Mouse (Mus musculus): ENCODE data around the gene Mzf1. TPM values are rescaled to one million over a fixed set of nuclear protein-coding genes. Genes with fewer than 3 reads are reported as not detected.

The Mzf1 gene
- polyA plus RNA-seq, 1 experiment from 2014 or later: 3.8 TPM

DNA sequence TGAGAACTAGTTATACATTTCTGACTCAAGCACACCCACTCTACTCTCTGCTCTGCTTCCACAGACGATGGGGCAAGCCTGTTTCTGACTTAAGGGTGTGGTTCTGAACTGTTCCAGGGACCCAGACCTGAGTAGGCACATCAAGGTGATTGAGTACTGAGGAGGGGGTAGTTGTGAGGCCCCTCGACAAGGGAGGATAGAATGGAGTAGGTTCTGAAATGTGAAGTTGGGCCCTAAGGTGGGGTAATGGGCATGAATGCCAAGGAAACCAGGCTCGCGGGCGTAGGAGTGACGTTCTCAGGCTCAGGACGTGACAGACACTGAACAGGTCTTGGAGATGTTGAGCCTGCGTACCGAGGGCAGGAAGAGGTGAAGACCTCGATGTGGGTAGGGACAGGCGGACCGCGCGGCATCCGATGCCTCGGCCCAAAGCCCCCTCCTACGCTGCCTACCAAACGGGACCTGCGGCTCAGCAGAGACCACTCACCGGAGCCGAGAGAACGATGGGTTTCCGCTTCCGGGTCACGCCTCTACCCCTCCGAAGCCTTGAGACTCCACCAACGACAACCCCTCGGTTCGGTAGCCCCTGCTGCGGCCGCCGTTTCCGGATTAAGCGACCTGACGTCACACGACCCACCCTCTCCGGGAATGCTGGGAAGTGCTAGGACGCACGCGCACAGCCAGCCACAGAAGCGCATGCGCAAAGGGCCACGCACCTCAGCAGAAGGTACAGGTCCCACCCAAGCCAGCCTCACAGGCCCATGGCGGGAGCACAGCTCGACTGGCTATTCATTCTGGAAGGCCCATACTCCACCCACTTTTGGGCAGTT is 20.2 kb downstream of the Mzf1 start, which contains the start of gene Chmp2a:
Gene Chmp2a (minus strand): TSS at position 660 of the 830 bp plus-strand sequence.
- ATAC-seq (ENCODE audit: insufficient number of reproducible peaks, insufficient read depth, low FRiP score, low TSS enrichment, low read depth): peak; percentile 57
- peaks cover 35% of the 10 kb centered on the region for H3K4me1 ChIP-seq (replicated peaks)

DNA sequence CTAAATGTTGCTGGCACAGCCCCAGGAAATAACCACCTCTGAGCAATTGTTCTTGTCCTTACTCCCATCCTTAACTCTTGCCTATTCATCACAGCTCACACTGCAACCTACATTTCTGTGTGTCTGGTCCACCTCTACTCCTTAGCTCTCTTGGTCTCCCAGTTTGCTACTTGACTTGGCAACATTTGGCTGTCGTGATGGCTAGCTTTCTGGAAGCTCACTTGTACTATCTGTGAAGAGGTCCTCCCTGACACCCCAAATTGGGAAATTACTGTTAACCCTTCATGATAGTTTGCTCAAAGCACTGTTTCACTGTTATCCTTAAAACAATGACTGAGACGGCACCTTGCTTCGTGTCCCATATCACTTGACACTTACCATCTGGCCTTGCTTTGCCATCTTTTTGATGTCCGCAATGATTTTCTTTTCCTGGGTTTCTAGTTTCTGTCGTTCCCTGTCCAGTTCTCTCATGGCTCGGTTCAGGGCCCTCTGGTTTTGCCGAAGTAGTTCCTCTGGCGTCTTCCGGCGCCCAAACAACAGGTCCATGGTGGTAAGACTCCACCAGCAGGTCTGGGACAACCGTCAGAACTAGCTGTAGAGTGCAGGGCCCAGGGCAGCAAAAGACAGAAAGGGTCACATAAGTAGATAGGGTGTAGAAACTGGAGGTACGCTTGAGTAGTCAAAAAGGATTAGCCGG is 21.0 kb downstream of the Mzf1 start:
- Histone ChIP-seq H3K27ac (peak overlapping the region; percentile 89), H3K9ac (replicated peaks) (peak overlapping the region; percentile 71), H3K9me3 (no peaks in the 10 kb centered on the region), H3K4me2 (peak overlapping the region; percentile 84), H3K36me3 (peaks cover 64% of the 10 kb centered on the region), H3K4me1 (replicated peaks) (peaks cover 30% of the 10 kb centered on the region), H3K27me3 (no peaks in the 10 kb centered on the region), H3K4me3 (replicated peaks) (peak overlapping the region; percentile 53)
- no peak for ATAC-seq (ENCODE audit: insufficient number of reproducible peaks, insufficient read depth, low FRiP score, low TSS enrichment, low read depth)
- 46% methylated on average over 13 of the region's 13 CpGs for WGBS

More for the DNA sequence above, 20.2 kb downstream of the Mzf1 start, which contains the start of gene Chmp2a:
- peak within 1 kb of the TSS; percentile 89 for H3K27ac ChIP-seq
- H3K9ac ChIP-seq (replicated peaks): peak within 1 kb of the TSS; percentile 71
- peak within 1 kb of the TSS; percentile 53 for H3K4me3 ChIP-seq (replicated peaks)
- WGBS: under 1% methylated on average over 45 of the region's 45 CpGs
- peaks cover 56% of the 10 kb centered on the region for H3K36me3 ChIP-seq
- H3K9me3 ChIP-seq: no peaks in the 10 kb centered on the region
- no peaks in the 10 kb centered on the region for H3K27me3 ChIP-seq
- H3K4me2 ChIP-seq: peak within 1 kb of the TSS; percentile 84

DNA sequence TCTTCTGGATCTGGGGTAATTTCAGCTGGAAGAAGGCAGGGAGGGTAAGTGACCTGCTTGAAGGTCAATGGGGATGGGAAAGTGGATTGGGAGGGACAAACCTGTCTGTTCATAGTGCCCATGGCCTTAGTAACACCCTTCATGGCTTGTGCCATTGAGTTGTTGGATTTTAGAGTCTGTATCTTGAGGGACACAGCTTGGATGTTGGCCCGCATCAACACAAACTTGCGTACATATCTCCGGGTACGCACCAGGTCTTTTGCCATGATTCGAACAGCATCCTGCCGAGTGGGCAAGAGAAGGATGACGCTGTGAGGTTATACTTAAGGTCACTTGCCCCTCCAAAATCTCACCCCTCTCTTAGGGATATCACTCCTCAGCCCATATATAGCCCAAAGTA is 22.0 kb downstream of the Mzf1 start:
- Histone ChIP-seq H3K9me3 (no peaks in the 10 kb centered on the region), H3K9ac (replicated peaks) (no peak overlapping the region), H3K4me3 (replicated peaks) (no peak overlapping the region), H3K4me1 (replicated peaks) (peaks cover 29% of the 10 kb centered on the region), H3K36me3 (peaks cover 75% of the 10 kb centered on the region), H3K4me2 (no peak overlapping the region), H3K27ac (no peak overlapping the region), H3K27me3 (no peaks in the 10 kb centered on the region)
- ATAC-seq (ENCODE audit: insufficient number of reproducible peaks, insufficient read depth, low FRiP score, low TSS enrichment, low read depth): no peak
- WGBS: 93% methylated on average over 7 of the region's 7 CpGs

DNA sequence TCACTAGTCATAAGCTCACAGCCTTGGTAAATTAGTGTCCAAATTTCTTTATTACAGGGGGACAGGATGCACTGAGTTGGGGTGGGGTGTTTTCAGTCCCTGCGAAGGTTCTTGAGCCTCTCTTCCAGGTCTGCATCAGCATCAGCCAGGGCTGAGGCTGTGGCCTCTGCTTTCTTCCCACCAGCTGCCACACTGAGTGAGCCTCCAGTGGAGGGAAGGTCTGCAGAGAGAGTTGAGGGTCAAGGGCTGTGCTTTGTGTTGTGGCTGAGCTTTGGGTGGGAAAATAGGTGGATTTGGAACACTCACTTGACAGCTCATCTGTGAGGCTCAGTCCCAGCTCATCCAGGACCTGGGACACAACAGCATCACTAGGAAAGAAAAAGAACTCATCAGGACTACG is 22.6 kb downstream of the Mzf1 start:
- H3K27ac ChIP-seq: 0 out of 2 replicates have a peak overlapping the region, but pooled peaks have one; percentile 12
- H3K4me3 ChIP-seq (replicated peaks): no peak overlapping the region
- H3K9ac ChIP-seq (replicated peaks): no peak overlapping the region
- no peak for ATAC-seq (ENCODE audit: insufficient number of reproducible peaks, insufficient read depth, low FRiP score, low TSS enrichment, low read depth)
- H3K4me1 ChIP-seq (replicated peaks): peaks cover 31% of the 10 kb centered on the region
- peaks cover 80% of the 10 kb centered on the region for H3K36me3 ChIP-seq
- WGBS: 89% methylated on average over 2 of the region's 2 CpGs
- no peaks in the 10 kb centered on the region for H3K9me3 ChIP-seq
- H3K27me3 ChIP-seq: no peaks in the 10 kb centered on the region
- no peak overlapping the region for H3K4me2 ChIP-seq

DNA sequence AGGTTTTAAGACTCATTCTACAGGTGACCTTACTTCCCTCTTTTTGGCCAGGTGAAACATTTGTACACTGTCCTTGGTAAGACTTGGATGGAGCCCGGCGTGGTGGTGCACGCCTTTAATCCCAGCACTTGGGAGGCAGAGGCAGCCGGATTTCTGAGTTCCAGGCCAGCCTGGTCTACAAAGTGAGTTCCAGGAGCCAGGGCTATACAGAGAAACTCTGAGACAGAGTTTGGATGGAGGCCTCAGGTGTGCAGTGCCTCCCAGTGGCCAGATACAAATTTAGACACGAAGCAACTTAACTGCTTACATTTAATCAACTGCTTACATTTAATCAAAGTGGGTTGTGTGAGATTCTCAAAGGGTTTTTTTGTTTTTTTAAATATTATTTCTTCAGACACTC is 23.5 kb downstream of the Mzf1 start:
- no peak overlapping the region for H3K27ac ChIP-seq
- H3K9ac ChIP-seq (replicated peaks): no peak overlapping the region
- H3K9me3 ChIP-seq: no peaks in the 10 kb centered on the region
- no peak for ATAC-seq (ENCODE audit: insufficient number of reproducible peaks, insufficient read depth, low FRiP score, low TSS enrichment, low read depth)
- H3K27me3 ChIP-seq: no peaks in the 10 kb centered on the region
- no peak overlapping the region for H3K4me3 ChIP-seq (replicated peaks)
- peaks cover 86% of the 10 kb centered on the region for H3K36me3 ChIP-seq
- H3K4me2 ChIP-seq: no peak overlapping the region
- WGBS: 76% methylated on average over 5 of the region's 5 CpGs
- H3K4me1 ChIP-seq (replicated peaks): peaks cover 32% of the 10 kb centered on the region

DNA sequence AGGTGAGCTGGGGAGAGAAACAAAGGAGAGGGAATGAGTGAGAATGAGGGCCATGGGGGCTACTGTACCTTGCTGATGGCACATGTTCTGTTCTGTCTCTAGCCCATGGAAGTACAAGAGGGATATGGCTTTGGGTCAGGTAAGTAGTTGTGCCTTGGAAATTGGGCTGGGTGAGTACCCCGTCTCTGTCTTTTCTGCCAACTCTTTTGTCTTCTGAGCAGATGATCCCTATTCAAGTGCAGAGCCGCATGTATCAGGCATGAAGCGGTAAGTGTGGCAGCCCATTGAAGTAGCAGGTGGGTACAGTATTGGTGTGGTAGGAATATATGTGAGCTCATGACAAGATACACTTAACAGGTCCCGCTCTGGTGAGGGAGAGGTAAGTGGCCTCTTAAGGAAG is 25.6 kb downstream of the Mzf1 start:
- 94% methylated on average over 4 of the region's 4 CpGs for WGBS
- H3K4me3 ChIP-seq (replicated peaks): no peak overlapping the region
- no peak overlapping the region for H3K9ac ChIP-seq (replicated peaks)
- no peak overlapping the region for H3K4me2 ChIP-seq
- H3K4me1 ChIP-seq (replicated peaks): peaks cover 27% of the 10 kb centered on the region
- no peak for ATAC-seq (ENCODE audit: insufficient number of reproducible peaks, insufficient read depth, low FRiP score, low TSS enrichment, low read depth)
- H3K27ac ChIP-seq: no peak overlapping the region
- no peaks in the 10 kb centered on the region for H3K27me3 ChIP-seq
- H3K9me3 ChIP-seq: no peaks in the 10 kb centered on the region
- H3K36me3 ChIP-seq: peaks cover 84% of the 10 kb centered on the region

DNA sequence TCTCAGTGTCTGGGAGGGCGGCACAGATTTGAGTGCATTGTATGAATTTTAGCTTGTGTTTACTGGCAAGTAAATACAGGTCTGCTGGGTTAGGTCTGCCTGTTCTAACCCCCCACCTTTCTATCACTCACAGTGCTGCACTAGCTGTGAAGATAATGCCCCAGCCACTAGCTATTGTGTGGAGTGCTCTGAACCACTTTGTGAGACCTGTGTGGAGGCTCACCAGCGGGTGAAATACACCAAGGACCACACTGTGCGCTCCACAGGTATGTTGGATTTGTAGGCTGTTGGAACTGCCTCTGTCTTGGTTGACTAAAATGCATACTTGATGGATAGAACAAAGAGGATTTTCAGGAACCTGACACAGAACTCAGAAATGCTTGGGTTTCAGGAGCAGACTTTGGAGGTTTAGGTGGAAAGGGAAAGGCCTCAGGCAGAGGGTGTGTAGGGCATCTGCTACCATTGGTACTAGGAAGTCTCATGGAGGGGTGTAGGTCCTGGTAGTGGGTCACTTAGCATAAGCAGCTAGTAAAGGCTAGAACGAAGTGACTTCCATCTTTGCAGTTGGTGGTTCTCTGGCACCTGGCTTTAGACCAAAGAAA is 29.0 kb downstream of the Mzf1 start:
- peaks cover 54% of the 10 kb centered on the region for H3K36me3 ChIP-seq
- no peaks in the 10 kb centered on the region for H3K9me3 ChIP-seq
- H3K4me3 ChIP-seq (replicated peaks): peak overlapping the region; percentile 96
- H3K4me1 ChIP-seq (replicated peaks): peaks cover 25% of the 10 kb centered on the region
- H3K27me3 ChIP-seq: no peaks in the 10 kb centered on the region
- no peak for ATAC-seq (ENCODE audit: insufficient number of reproducible peaks, insufficient read depth, low FRiP score, low TSS enrichment, low read depth)
- peak overlapping the region; percentile 100 for H3K27ac ChIP-seq
- peak overlapping the region; percentile 99 for H3K9ac ChIP-seq (replicated peaks)
- peak overlapping the region; percentile 100 for H3K4me2 ChIP-seq
- 29% methylated on average over 4 of the region's 4 CpGs for WGBS

DNA sequence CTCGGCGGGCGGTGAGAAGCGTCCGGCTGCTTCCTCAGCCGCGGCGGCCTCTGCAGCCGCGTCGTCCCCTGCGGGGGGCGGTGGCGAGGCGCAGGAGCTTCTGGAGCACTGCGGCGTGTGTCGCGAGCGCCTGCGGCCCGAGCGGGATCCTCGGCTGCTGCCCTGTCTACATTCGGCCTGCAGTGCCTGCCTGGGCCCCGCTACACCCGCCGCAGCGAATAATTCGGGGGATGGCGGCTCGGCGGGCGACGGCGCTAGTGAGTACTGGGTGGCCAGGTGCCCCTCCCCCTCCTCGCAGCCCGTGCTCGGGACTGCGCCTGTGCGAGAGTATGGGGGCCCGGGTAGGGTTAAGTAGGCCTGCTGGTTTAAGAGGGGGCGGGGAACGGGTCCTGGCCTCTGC is 29.8 kb downstream of the Mzf1 start:
- peak overlapping the region; percentile 96 for H3K4me3 ChIP-seq (replicated peaks)
- peak overlapping the region; percentile 100 for H3K4me2 ChIP-seq
- H3K9me3 ChIP-seq: no peaks in the 10 kb centered on the region
- H3K9ac ChIP-seq (replicated peaks): peak overlapping the region; percentile 99
- peaks cover 46% of the 10 kb centered on the region for H3K36me3 ChIP-seq
- ATAC-seq (ENCODE audit: insufficient number of reproducible peaks, insufficient read depth, low FRiP score, low TSS enrichment, low read depth): peak; percentile 44
- H3K27ac ChIP-seq: peak overlapping the region; percentile 100
- 1% methylated on average over 44 of the region's 44 CpGs for WGBS
- H3K27me3 ChIP-seq: no peaks in the 10 kb centered on the region
- peaks cover 25% of the 10 kb centered on the region for H3K4me1 ChIP-seq (replicated peaks)

DNA sequence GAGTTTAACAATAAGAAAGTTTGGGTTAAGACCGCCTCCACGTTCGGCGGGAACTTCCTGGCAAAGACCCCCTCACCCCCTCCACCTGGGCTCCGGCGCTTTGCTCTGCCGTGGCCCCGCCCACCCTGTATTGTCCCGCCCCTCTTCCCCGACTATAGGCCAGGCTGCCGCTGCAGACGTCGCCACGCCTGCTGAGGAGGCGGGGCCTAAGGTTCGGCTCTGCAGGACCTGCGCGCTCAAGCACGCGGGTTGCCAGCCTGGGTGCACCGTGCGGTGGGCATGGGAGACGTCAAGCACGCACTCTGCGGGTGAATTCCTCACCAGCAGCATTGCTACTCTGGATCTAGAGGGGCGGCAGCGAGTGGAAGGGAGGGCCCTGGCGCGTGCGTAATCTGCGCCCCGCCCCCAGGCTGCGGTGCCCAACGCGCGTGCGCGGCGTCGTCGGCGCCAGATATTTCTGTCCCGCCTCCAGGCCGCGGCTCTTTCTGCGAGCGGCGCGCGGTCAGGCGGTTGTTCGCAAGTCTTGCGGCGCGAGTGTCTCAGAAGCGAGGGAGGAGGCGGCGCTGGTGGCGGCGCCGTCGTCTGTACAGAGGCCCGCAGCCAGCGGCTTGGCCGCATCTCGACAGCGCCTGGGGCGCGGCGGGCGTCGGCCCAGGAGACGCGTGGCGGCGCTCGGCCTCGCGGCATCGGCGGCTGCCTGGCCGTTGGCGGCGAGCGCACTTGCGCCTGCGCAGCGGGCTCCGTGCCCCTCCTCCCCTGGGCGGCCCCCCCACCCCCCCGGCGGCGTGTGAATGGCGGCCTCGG is 30.4 kb downstream of the Mzf1 start:
- under 1% methylated on average over 74 of the region's 95 CpGs for WGBS
- H3K9me3 ChIP-seq: no peaks in the 10 kb centered on the region
- H3K4me2 ChIP-seq: peak overlapping the region; percentile 100
- peak overlapping the region; percentile 100 for H3K27ac ChIP-seq
- peak overlapping the region; percentile 99 for H3K9ac ChIP-seq (replicated peaks)
- H3K4me1 ChIP-seq (replicated peaks): peaks cover 25% of the 10 kb centered on the region
- H3K36me3 ChIP-seq: peaks cover 39% of the 10 kb centered on the region
- ATAC-seq (ENCODE audit: insufficient number of reproducible peaks, insufficient read depth, low FRiP score, low TSS enrichment, low read depth): peak; percentile 81
- H3K27me3 ChIP-seq: no peaks in the 10 kb centered on the region
- H3K4me3 ChIP-seq (replicated peaks): peak overlapping the region; percentile 96

DNA sequence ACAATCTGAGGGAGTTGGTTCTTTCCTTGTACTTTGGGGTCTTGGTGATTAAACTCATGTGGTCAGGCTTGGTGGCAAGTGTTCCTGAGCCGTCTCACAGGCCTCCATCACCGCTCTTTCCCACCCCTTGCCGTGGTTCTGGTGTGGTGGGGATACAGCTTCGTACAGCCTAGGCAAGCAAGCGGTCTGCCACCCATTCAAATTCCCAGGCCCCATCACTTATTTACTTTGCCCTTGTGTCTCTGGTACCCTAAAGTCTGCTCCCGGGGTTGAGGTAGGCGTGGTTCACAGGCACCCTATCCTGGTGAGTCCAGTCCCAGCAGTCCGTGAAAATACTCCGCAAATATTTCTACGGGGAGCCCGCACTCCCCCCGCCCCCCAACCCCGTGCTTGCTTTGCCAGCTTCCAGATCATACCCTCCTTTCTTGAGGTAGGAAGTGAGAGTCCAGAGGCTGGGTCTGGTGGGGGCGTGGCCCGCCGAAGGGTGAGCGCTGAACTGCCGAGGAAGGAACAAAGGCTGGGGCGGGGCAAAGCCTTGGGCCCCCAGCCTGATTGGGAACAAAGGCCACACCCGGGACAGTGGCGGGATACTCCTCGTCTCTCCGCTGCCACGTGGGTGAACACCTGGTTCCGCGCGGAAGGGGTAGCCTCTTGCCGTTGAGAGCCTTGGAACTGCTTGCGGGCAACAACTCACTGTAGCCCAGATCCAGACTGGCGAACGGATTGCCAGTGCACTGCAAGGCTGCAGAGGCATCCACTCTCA is 31.6 kb downstream of the Mzf1 start:
- Histone ChIP-seq H3K4me2 (peak overlapping the region; percentile 100), H3K9ac (replicated peaks) (peak overlapping the region; percentile 99), H3K27me3 (no peaks in the 10 kb centered on the region), H3K27ac (peak overlapping the region; percentile 100), H3K4me3 (replicated peaks) (peak overlapping the region; percentile 96), H3K4me1 (replicated peaks) (peaks cover 25% of the 10 kb centered on the region), H3K36me3 (peaks cover 27% of the 10 kb centered on the region), H3K9me3 (no peaks in the 10 kb centered on the region)
- WGBS: 4% methylated on average over 31 of the region's 31 CpGs
- peak; percentile 70 for ATAC-seq (ENCODE audit: insufficient number of reproducible peaks, insufficient read depth, low FRiP score, low TSS enrichment, low read depth)
